Mouse (Mus musculus) limb, embryonic 13.5 days (tissue): Measurements from ENCODE around the gene Xirp1. TPM values are rescaled to one million over a fixed set of nuclear protein-coding genes. Genes with fewer than 3 reads are reported as not detected.

ENCODE experiments used
- ATAC-seq: fragments of 200-750 bp; cut with Nextera tagmentation; 2 replicates; pipeline ENCODE4 v1.8.0; 2017; ENCODE audit warnings: low read depth, moderate number of reproducible peaks, moderate TSS enrichment; ENCODE audit not compliant: low FRiP score
- H3K27ac ChIP-seq: fragments of 300-500 bp; sonication (generic); 2 replicates; pipeline ENCODE4 v1.5.1; 2015; ENCODE audit warnings: inconsistent platforms, mild to moderate bottlenecking, moderate library complexity
- H3K27me3 ChIP-seq: fragments of 300-500 bp; sonication (generic); 2 replicates; pipeline ENCODE4 v1.6.1; 2015; ENCODE audit warnings: mild to moderate bottlenecking, inconsistent platforms
- H3K36me3 ChIP-seq: fragments of 300-500 bp; sonication (generic); 2 replicates; pipeline ENCODE4 v1.6.1; 2015; ENCODE audit warnings: inconsistent platforms, mild to moderate bottlenecking, moderate library complexity
- H3K4me1 ChIP-seq: fragments of 300-500 bp; sonication (generic); 2 replicates; pipeline ENCODE4 v1.6.1; 2015; ENCODE audit warnings: inconsistent platforms
- H3K4me2 ChIP-seq: fragments of 300-500 bp; sonication (generic); replicated peaks from 2 replicates; pipeline ENCODE4 v1.6.1; 2015; ENCODE audit warnings: inconsistent platforms, mild to moderate bottlenecking, moderate library complexity
- H3K4me3 ChIP-seq: fragments of 300-500 bp; sonication (generic); 2 replicates; pipeline ENCODE4 v1.5.1; 2015; ENCODE audit warnings: moderate library complexity, mild to moderate bottlenecking, inconsistent platforms
- H3K9ac ChIP-seq: fragments of 300-500 bp; sonication (generic); 2 replicates; pipeline ENCODE4 v1.6.1; 2015; ENCODE audit warnings: mild to moderate bottlenecking, inconsistent platforms
- H3K9me3 ChIP-seq: fragments of 300-500 bp; sonication (generic); 2 replicates; pipeline ENCODE4 v1.6.1; 2016; ENCODE audit warnings: inconsistent platforms
- WGBS: fragments of 180-500 bp; shearing (Covaris S2); methylation state at CpG from one replicate; pipeline ENCODE4 v1.1.7; 2015; 5-methylcytosine and 5-hydroxymethylcytosine counted together
- polyA plus RNA-seq: library from polyadenylated mRNA; unstranded; fragments of >200 nt; fragmentation: Nextera tagmentation; extraction: Ambion mirVana; gene quantifications from 2 replicates; pipeline ENCODE4 v1.2.1, GENCODE M21; 2015

Gene Xirp1
- polyA plus RNA-seq, 1 experiment from 2014 or later: 1.0 TPM

DNA sequence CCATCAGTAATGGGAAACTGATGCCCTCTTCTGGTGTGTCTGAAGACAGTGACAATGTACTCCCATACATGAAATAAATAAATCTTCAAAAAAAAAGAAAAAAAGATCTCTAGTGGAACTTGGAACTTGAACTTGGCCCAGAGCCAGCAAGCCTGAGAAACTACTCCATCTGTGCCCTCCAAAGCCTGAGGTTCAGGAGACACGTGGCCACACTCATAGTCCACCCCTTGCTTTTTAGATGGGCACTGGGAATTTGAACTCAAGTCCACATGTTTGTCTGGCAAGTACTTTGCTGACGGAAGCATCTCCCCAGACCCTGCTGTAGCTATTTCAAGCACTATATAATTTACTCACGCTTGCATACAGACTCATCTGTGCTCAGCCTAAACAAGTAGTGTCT is 58.2 kb downstream of the Xirp1 start:
- Histone ChIP-seq H3K9ac (no peak overlapping the region), H3K4me1 (peaks cover 13% of the 10 kb centered on the region), H3K36me3 (no peaks in the 10 kb centered on the region), H3K27ac (no peak overlapping the region), H3K4me2 (no peak overlapping the region), H3K27me3 (no peaks in the 10 kb centered on the region), H3K4me3 (no peak overlapping the region), H3K9me3 (no peaks in the 10 kb centered on the region)
- 67% methylated on average over 3 of the region's 3 CpGs for WGBS
- no peak for ATAC-seq

DNA sequence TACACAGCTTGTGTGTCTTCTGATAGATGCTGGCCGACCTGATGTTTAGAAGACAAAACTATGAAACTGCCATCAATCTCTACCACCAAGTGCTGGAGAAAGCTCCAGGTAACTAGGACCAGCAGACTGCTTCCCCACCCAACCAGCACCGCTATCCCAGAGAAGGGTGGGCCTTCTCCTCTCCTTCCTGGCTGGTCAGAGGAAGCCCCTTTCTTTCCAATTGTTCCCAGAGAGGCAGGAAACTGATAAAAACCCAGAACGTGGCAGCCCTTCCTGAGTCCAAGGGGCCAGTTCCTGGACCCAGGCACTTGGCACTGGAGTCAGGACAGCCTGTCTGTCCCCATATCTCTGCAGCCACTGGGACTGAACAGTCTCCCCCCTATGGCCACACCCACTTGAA is 59.2 kb downstream of the Xirp1 start:
- no peak overlapping the region for H3K9ac ChIP-seq
- no peak for ATAC-seq
- no peaks in the 10 kb centered on the region for H3K36me3 ChIP-seq
- H3K4me3 ChIP-seq: no peak overlapping the region
- no peak overlapping the region for H3K4me2 ChIP-seq
- no peak overlapping the region for H3K27ac ChIP-seq
- peaks cover 10% of the 10 kb centered on the region for H3K4me1 ChIP-seq
- no peaks in the 10 kb centered on the region for H3K9me3 ChIP-seq
- 64% methylated on average over 3 of the region's 3 CpGs for WGBS
- H3K27me3 ChIP-seq: no peaks in the 10 kb centered on the region

Other genes starting within 250 kb of the Xirp1 start
- 0.04 and 0.05 TPM in 2 replicates for gene Scn11a, start 198.1 kb downstream of the Xirp1 start, polyA plus RNA-seq
- gene Wdr48, start 128.7 kb downstream of the Xirp1 start, polyA plus RNA-seq: 51.5 and 60.3 TPM in 2 replicates
- 29.5 and 31.5 TPM in 2 replicates for gene Gorasp1, start 86.0 kb downstream of the Xirp1 start, polyA plus RNA-seq
- gene Ttc21a, start 86.0 kb downstream of the Xirp1 start, polyA plus RNA-seq: 0.18 and 0.20 TPM in 2 replicates
- 4.5 and 6.4 TPM in 2 replicates for gene Csrnp1, start 38.9 kb downstream of the Xirp1 start, polyA plus RNA-seq
- gene Cx3cr1, start 46.3 kb upstream of the Xirp1 start, polyA plus RNA-seq: 10.2 and 11.0 TPM in 2 replicates
- gene Ccr8, start 68.5 kb upstream of the Xirp1 start, polyA plus RNA-seq: 0.76 and 0.97 TPM in 2 replicates
- gene Slc25a38, start 86.8 kb upstream of the Xirp1 start, polyA plus RNA-seq: 34.0 and 37.3 TPM in 2 replicates
- 1,301 and 1,325 TPM in 2 replicates for gene Rpsa, start 104.1 kb upstream of the Xirp1 start, polyA plus RNA-seq
- gene Mobp, start 126.1 kb upstream of the Xirp1 start, polyA plus RNA-seq: not detected in 2 replicates